Mouse (Mus musculus): ENCODE results near the gene Srsf4. TPM values are rescaled to one million over a fixed set of nuclear protein-coding genes. Genes with fewer than 3 reads are reported as not detected.

The Srsf4 gene
- total RNA-seq (2021): 10 to 100 TPM; 59.7 to 62.5 TPM
- long read RNA-seq, experiment 1, transcript Srsf4-202 (6 exons, 2,257 nt): major isoform, 69 of 85 reads
- long read RNA-seq, experiment 1, partial matches to known transcripts: 2 of 85 reads
- long read RNA-seq, experiment 1, other reads (novel, unspliced or antisense): 14 of 85 reads
- long read RNA-seq, experiment 2, transcript Srsf4-202 (6 exons, 2,257 nt): major isoform, 139 of 169 reads
- long read RNA-seq, experiment 2, partial matches to known transcripts: 8 of 169 reads
- long read RNA-seq, experiment 2, other reads (novel, unspliced or antisense): 22 of 169 reads

DNA sequence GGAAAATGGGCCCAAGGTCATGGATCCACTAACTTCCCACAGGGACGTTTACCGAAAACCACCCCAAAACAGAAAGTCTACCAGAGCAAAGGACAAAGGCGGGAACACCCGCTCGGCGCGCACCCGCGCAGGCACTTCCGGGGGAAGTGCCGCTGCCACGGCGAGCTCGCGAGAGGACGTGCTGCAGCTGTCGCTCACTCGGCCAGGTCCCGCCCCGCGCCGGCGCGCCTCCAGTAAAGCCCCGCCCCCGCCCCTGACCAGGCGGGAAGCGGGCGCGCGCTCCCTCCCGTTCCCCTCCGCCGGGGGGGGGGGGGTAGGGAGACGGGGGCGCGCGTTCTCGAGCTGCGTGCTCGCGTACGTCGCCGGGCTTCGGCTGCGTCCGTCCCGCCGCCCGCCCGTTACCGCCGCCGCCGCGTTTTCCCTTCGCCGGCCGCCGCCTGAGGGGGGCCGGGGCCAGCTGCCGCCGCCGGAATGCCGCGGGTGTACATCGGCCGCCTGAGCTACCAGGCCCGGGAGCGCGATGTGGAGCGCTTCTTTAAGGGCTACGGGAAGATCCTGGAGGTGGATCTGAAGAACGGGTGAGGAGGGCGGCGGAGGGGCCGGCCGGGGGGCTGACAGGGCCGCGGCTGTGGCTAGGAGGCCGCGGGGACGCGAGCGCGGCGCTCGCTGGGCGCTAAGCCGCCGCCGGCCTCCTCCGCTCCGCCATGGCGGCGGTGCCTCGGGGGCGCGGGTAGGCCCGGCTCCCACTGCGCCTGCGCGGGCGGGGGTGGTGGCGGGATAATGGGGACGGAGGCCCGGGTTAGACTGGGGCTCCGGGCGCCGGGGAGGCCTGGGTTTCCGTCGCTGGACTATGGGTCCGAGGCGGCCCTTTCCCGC, at the start of gene Srsf4:
TSS of gene Srsf4 (plus strand) at position 325 of the 876 bp plus-strand sequence.
- peak; percentile 90 to 91 for DNase-seq (ENCODE audit: low spot score in 2 of 2)

DNA sequence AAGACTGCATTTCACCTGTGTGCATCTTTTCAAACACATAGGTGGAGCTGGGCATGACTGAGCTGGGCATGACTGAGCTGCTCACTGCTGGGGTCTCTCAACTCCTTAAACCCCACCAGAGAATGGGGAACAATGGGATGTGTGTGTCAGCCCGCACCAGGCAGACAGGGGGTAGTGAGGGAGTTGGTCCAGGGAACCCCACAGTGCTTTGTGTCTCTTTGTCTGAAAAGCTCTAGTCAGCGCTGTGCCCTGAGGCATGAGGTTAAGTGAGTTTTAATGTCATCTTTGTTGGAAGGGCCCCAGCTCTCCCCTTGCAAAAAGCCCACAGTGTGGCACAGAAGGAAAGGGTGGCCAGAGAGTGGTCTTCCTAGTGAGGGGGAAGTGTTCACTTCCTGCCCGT, 48.5 kb upstream of the Srsf4 start:
- DNase-seq (ENCODE audit: low spot score in 2 of 2): no peak

DNA sequence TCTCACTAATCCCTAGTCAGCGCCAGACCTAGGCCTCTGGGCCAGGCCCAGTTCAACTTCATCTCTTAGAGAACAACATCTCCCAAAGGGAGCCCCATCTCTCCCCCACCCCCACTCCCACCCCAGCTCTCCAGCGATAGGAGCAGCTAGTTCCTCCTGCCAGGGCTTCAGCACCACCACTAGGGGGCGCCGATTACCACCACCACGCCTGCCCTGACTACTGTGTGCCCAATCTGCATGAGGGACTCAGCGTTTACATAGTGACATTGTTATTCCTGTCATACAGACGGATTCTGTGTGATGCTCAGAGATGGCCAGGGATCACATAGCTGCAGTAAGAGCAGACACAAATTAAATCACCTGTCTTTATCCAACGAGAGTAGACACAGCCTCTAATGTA, 47.6 kb upstream of the Srsf4 start:
- peak; percentile 59 to 67 for DNase-seq (ENCODE audit: low spot score in 2 of 2)

DNA sequence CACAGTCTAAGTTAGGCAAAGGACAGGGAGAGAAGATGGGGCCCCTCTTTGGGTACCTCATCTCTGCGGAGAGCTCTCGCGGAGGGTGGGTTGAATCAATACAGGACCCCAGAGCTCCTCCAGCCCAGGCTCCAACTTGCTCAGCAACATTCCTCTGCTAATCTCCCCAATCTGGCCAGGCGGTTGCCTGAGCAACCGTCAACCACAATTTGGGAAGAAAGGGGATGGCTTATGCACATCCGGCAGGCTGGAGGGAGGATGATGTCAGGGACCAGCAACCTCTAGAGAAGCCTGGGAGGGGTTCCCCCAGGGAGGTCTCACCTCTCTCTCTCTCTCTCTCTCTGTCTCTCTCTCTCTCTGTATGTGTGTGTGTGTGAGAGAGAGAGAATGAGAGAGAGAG, 46.5 kb upstream of the Srsf4 start:
- DNase-seq (ENCODE audit: low spot score in 2 of 2): no peak

DNA sequence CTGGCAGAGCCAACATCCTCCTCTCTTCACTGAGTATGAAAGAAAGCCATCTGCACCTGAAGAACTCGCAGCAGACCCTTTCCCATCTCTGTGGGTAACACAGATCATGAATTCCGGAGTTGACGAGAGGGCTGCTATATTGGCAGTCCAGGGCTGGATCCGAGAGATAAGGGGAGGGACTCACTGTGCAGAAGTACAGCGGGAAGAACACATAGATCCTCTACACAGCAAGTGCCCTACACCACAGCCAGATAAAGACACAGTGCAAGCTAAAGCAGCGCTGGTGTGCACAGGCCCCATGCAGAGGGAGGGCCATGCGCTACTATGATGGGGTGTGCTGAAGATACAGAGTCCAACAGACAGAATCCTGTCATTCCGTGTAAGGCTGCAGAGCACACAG, 44.3 kb upstream of the Srsf4 start:
- no peak for DNase-seq (ENCODE audit: low spot score in 2 of 2)

DNA sequence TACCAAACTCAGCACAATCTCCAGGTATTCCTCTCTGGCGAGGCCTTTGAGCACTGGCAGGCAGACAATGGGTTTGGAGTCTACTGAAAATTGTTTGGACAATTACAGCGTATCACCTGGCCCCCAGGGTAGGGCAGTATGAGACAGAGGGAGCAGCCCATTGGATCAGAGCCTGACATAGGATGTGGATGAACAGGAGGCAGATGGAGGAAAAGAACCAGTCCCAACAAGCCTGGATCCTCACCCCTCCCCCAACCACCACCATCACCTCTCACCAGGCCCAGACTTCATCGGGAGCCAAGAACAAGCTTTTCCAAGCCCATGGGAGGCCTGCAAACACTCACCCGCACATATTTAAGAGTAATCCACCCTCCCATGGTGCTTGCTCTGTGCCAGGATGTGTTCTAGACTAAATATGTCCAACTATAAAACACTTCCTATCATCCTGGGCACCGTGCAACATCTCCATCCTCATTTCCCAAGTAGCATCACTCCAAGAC, 41.8 kb upstream of the Srsf4 start:
- DNase-seq (ENCODE audit: low spot score in 2 of 2): no peak

DNA sequence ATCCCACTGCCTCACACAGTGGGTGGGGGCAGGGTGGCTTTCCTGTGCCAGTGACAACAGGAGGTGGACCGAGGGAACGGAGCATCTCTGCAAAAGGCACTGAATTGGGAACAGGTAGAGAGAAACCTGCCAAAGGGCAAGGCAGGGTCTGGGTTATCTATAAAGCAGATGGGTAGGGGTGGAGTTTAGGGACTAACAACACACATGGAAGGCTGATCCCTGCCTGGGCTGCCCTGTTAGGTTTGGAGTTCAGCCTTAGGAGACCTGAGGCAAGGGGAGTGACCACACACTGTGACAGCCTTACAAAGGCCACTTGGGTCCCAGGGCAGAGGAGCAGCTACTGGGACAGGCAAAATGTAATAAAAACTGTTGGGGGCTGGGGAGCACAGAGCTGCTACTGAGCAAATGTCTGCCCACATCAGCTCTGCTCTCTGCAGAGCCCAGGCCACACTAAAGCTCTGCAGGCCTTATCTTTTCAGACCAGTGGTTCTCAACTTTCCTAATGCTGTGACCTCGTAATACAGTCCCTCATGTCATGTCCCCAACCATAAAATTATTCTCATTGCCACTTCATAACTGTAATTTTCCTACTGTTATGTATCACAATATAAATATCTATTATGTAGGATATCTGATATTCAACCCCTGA, 40.5 kb upstream of the Srsf4 start:
- DNase-seq (ENCODE audit: low spot score in 2 of 2): no peak

DNA sequence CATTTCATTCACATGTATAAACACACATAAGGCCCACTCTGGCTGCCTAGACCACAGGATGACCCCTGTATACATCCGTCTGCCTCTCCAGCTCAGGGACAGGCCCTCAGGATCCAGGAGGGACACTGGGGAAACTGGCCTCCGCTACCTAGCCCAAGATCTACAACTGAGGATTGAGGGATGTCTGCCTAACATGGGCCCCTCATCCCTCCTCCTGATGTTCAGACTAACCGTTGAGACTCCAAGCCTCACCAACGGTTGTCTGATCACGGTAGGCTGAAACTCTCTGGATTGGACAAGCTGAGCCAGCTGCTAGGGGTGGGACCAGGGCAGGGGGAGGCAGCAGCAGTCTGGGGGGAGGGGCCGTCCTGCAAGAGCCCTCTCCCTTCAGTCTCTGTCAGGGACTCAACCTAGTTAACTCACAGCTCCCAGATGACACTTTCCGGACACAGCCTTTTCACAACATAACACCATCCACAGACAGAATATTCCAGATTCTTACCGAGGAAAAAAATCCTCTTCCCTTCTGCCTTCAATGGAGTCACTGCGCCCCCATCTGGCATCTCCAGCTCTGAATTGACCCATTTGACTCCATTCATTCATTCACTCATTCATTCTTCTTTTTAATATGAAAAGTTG, 39.3 kb upstream of the Srsf4 start:
- peak in 1 of 2 experiments; percentile 32 for DNase-seq (ENCODE audit: low spot score in 2 of 2)

DNA sequence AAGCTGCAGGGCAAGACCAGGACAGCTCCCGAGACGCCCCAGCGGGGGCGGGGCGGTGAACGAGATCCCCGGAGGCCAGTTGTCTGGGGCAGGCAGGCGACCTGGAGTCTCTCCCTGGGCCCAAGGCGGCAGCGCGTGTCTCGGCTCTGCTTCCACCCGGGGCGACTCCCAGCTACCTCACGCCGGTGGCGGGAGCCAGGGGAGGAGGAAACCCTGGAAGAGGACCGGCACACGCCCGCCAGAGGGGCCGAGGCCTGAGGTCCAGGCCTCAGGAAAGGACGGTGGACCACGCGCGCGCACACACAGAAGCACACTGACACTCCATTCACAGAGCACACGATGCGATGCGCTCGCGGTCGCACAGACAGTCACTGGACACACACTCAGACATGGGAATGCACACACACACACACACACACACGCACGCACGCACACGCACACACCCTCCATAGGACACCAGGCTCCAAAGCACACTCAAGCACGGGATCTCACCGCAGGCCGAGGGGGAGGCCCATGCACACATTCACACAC, 37.0 kb upstream of the Srsf4 start:
- DNase-seq (ENCODE audit: low spot score in 2 of 2): peak; percentile 44 to 50

DNA sequence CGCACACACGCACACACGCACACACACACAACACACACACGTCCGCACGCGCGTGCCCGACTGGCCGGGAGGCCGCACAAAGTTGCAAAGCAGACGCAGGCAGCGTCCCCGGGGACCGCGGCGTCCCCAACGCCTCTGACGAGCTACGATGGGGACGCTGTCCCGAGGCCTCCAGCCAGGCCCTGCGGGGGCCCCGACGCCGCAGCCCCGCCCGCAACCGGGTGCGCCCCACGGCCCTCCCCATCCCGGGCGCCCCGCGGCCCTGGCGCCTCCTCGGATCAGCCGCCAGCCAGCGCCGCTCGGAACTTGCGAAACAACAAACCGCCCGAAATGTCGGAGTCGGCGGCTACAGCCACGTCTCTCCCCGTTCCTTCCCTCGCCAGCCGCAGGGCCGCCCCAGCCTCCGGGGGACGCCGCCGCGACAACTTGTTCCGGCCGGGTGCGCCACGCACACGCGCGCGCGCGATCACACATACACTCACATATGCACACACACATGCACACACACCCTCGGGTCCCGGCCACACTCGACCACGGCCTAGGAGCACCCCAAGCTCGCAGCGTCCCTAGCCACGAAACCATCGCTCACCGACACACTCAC, 36.4 kb upstream of the Srsf4 start:
- peak; percentile 55 to 57 for DNase-seq (ENCODE audit: low spot score in 2 of 2)

DNA sequence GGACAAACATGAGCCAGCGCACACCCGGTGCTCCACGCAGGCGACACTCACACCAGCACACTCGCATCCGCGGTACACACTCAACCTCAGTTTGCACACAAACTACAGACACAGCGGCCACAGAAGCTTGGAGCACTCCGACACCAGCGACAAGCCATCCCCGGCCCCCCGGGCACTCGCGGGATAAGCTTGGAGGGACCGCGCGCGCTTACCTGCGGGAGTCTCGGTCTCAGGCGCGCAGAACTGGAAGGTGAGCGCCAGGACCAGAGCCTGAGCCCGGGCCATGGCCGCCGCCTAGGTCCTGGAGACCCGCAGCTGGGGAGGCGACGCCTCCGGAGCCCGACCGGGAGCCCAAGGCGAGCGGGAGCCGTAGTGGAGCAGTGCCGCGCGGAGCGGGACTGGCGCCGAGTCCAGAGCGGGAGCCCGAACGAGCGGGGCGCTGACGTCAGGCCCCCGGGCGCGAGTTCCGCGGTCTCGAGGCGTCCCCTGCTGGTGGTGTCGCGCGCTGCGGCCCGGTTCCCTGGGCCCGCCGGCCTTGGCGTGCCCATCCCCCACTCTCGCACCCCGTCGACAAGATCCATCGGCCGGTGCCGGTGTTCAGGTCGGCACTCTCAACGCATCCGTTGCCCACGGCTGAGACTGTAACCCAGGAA, 35.4 kb upstream of the Srsf4 start, which contains the start of gene Ptpru:
TSS of gene Ptpru (minus strand) at position 417 of the 653 bp plus-strand sequence.
- DNase-seq (ENCODE audit: low spot score in 2 of 2): peak; percentile 99

DNA sequence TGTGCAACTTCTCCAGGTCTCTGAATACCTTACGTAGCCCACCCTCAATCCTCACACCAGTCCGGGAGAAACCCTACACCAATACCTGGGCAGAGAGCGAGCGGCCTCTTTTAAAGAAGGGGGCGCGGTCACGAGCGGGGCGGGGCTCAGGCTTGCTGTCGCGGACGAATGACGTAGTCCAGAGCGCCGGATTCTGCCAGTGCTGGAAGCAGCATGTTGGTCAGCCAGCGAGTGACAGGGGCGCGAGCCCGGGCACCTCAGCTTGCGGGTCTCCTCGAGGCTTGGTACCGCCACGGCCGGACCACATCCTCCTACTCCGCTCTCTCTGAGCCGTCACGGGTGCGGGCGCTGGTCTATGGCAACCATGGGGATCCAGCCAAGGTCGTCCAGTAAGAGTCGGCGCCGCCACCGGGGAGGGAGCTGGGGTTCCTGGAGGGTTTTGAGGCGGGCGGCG, 30.1 kb upstream of the Srsf4 start, which contains the start of gene Mecr:
TSS of gene Mecr (plus strand) at position 181 of the 454 bp plus-strand sequence.
- peak; percentile 95 to 97 for DNase-seq (ENCODE audit: low spot score in 2 of 2)

DNA sequence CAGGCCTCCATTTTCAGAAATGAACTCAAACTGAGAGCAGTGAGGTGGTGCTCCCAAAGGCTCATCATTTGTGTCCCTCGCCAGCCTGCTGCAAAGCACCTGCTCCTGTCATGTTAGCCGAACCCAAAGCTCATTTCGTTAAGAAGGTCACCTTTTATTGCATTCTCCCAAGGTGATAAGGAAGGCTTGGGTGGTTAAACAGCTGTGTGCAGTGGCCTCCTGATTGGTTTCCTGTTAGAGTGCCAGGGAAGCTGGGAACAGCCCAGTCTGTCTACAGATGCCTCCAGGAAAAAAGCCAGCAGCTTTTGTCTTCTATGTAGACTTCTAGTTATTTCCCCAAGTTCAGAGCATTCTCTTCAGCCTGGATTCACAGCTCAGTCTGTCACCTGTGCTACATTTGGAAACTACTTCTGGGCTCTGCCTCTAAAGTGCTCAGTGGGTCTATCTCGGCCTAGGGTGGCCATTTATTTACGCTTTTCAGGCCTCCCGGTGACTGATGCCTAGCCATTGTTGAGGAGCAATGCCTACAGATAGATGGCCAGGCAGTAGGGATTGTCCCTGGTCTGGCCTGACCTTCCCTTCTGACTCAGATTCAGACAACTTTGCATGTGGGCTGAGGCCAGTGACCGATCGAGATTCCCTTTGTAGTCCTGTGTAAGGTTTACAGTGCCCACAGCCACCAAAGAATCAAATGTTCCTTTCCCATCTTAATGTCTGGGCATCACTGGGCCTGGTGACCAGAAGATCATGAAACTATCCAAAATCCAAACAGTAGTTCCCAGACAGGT, 27.2 kb upstream of the Srsf4 start:
- DNase-seq (ENCODE audit: low spot score in 2 of 2): no peak

DNA sequence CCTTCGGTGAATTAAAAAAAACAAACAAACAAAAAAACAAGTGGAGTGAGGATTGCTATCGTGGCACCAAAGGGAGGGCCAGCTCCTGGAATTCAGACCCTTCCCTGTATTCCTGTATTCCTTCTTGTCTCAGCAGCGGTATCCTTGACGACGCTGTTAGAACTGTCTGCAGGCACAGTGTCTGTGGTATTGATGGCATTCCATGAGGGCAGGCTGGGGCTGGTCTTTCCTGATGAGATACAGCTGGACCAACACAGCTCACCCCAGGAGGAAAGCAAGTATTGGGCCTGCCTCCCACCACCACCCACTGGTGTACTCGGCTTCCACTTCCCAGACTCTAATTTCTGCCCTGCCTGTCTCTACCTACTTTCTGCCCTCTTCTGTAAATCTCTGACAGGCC, 25.3 kb upstream of the Srsf4 start:
- DNase-seq (ENCODE audit: low spot score in 2 of 2): no peak

DNA sequence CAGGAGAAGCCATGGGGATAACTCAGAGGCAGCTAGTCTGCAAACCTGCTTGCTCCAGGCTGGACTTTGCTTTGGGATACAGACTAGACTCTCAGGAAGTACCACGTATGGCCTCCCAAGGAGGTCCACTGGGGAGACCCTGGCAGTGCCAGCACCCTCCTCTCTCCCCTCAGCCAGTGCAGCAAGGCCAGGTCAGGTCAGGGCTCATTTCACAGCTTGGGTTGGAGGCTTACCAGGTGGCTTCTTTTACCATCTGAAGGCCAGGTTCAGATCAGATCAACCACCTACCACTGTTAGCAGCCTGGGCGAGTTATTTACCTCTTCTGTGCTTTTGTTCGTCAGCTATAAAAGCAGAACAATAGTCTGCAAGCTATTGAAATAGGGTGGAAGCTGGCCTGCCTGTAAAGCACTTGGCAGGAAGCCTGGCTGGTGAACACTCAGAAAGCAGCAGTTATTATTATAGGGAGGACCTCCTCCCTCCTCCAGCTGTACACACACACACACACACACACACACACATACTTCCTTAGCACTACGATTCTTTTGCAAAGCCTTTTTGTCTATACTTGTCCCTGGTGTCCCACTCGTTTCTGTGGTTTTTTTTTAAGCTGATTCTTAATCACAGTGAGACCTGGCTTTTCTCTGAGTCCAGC, 23.3 kb upstream of the Srsf4 start:
- no peak for DNase-seq (ENCODE audit: low spot score in 2 of 2)

DNA sequence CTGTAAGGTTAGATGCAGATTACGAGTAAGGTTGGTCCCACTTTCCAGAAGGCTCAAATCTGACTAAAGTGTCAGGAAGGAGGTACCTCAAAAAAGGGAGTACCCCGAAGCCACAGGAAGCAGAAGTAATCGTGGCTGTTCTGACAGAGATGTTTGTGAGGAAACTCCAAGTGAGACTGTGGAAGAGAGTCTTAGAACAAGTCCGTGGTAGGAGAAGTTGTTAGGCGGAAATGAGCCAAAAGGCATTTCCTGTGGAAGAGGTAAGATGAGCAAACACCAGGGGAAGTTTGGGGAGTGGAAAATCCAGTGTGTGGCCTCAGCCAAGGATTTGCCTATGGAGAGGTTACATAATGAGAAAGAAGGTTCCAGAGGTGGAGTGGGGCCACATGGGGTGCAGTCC, 18.5 kb upstream of the Srsf4 start:
- no peak for DNase-seq (ENCODE audit: low spot score in 2 of 2)

DNA sequence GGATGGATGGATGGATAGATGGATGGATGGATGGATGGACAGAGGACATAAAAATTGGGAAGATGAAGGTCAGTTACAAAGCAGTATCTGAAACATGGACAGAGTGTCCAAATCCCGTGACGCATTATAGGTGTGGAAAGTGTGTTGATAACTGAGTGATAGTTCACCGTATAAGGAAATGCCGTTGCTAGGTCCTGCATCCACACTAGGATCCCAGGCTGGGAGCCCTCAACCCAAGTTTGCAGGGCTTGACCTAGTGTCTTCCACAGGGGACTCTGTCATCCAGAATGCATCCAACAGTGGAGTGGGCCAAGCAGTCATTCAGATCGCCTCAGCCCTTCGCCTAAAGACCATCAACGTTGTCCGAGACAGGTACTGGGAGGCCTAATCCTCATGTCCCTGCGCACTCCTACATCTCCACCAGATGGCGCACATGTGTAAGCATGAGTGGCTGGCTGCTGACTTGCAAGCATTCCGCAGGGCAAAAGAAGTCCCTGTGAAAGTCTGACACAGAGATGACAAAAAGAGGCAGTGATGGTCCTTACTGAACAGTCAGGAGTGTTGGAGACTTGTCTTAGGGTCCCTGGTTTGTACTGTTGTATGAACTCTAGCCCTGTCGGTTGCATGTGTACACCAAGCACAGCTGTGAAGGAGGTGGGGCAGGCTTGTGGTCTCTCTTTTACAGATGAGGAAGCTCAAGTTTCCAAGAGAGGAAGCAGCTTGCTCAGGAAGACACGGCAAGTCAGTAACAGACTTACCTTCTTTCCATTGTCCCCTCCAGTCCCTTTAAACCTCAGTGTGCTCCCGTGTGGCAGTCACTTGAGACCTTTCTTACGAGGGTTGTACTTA, 12.7 kb upstream of the Srsf4 start:
- peak; percentile 71 to 76 for DNase-seq (ENCODE audit: low spot score in 2 of 2)

Measured in adrenal gland, adult 18-20 months (tissue).